Mouse (Mus musculus) embryonic facial prominence, embryonic 13.5 days (tissue): ENCODE measurements at regions not wholly inside any gene's neighbourhood (a gene's known extent, or its start where the extent isn't known, plus 50 kb on each side); places are given as distances from the start of the nearest gene placed in this dataset.
A peak's percentile ranks its signal among the peaks of the same experiment; 100 is the strongest.

Experiments
- ATAC-seq: fragments of 200-750 bp; cut with Nextera tagmentation; 2 replicates; pipeline ENCODE4 v1.8.0; 2017; ENCODE audit warnings: low read depth; ENCODE audit not compliant: insufficient number of reproducible peaks, insufficient read depth, low FRiP score, low TSS enrichment
- H3K27ac ChIP-seq: fragments of 300-500 bp; sonication (generic); 2 replicates; pipeline ENCODE4 v1.5.1; 2015; ENCODE audit warnings: moderate library complexity, mild to moderate bottlenecking, inconsistent platforms
- H3K27me3 ChIP-seq: fragments of 300-500 bp; sonication (generic); 2 replicates; pipeline ENCODE4 v1.6.1; 2015; ENCODE audit warnings: mild to moderate bottlenecking, inconsistent platforms
- H3K36me3 ChIP-seq: fragments of 300-500 bp; sonication (generic); 2 replicates; pipeline ENCODE4 v1.6.1; 2015; ENCODE audit warnings: mild to moderate bottlenecking, inconsistent platforms
- H3K4me1 ChIP-seq: fragments of 300-500 bp; sonication (generic); 2 replicates; pipeline ENCODE4 v1.6.1; 2015; ENCODE audit warnings: inconsistent platforms
- H3K4me2 ChIP-seq: fragments of 300-500 bp; sonication (generic); 2 replicates; pipeline ENCODE4 v1.6.1; 2015; ENCODE audit warnings: moderate library complexity, mild to moderate bottlenecking, inconsistent platforms
- H3K4me3 ChIP-seq: fragments of 300-500 bp; sonication (generic); 2 replicates; pipeline ENCODE4 v1.5.1; 2015; ENCODE audit warnings: mild to moderate bottlenecking, inconsistent platforms
- H3K9ac ChIP-seq: fragments of 300-500 bp; sonication (generic); 2 replicates; pipeline ENCODE4 v1.6.1; 2015; ENCODE audit warnings: mild to moderate bottlenecking, inconsistent platforms
- H3K9me3 ChIP-seq: fragments of 300-500 bp; sonication (generic); 2 replicates; pipeline ENCODE4 v1.6.1; 2016; ENCODE audit warnings: inconsistent platforms
- WGBS: fragments of 180-500 bp; shearing (Covaris S2); methylation state at CpG from one replicate; pipeline ENCODE4 v1.1.7; 2015; ENCODE audit warnings: mixed read lengths; 5-methylcytosine and 5-hydroxymethylcytosine counted together

- H3K9me3 ChIP-seq = no peaks in the 10 kb centered on the region
- no peak overlapping the region for H3K4me2 ChIP-seq
- no peak overlapping the region for H3K4me3 ChIP-seq
- H3K9ac ChIP-seq = no peak overlapping the region
- no peaks in the 10 kb centered on the region for H3K4me1 ChIP-seq
- WGBS = 97% methylated on average over 8 of the region's 8 CpGs
- H3K27ac ChIP-seq = no peak overlapping the region
- H3K36me3 ChIP-seq = no peaks in the 10 kb centered on the region
- H3K27me3 ChIP-seq = no peaks in the 10 kb centered on the region
- no peak for ATAC-seq
These were observed 70.5 kb upstream of the Yae1d1 start for GRCm38 (mm10) chr13:18063677-18064076.

DNA sequence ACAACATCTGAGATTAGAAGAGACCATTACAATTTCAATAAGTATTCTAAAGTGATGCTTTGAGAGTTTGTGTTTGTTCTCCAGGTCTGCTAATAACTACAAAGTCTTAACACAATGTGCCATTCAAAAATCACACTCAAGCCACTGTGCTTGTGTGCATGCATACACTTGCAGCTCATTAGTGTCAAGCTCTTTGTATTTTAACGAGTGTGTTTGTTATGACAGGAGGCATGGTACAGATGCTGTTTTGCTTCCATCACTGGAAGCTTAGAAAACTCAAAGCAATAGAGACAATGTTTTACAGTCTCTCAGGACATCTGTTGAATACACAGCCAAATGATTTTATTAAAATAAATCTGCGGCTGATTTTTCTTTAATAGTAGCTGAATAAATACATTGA, 67.1 kb upstream of the Yae1d1 start:
- H3K4me2 ChIP-seq = no peak overlapping the region
- no peak for ATAC-seq

GRCm38 (mm10) chr13:18057231-18057912, 64.2 kb upstream of the Yae1d1 start:
- WGBS = 26% methylated on average over 8 of the region's 8 CpGs
- peaks cover 4% of the 10 kb centered on the region; the same call in 1 of the 2 replicates for H3K9me3 ChIP-seq
- H3K27me3 ChIP-seq = no peaks in the 10 kb centered on the region
- H3K4me3 ChIP-seq = no peak overlapping the region
- no peaks in the 10 kb centered on the region for H3K36me3 ChIP-seq
- H3K4me1 ChIP-seq = no peaks in the 10 kb centered on the region
- no peak overlapping the region for H3K27ac ChIP-seq
- no peak overlapping the region for H3K4me2 ChIP-seq
- H3K9ac ChIP-seq = no peak overlapping the region
- ATAC-seq = no peak

More for the DNA sequence above, 67.1 kb upstream of the Yae1d1 start:
- no peaks in the 10 kb centered on the region for H3K36me3 ChIP-seq
- H3K27ac ChIP-seq = no peak overlapping the region
- no peak overlapping the region for H3K4me3 ChIP-seq
- no peaks in the 10 kb centered on the region for H3K9me3 ChIP-seq
- WGBS = 79% methylated on average over 2 of the region's 2 CpGs
- H3K4me1 ChIP-seq = no peaks in the 10 kb centered on the region
- no peak overlapping the region for H3K9ac ChIP-seq
- no peaks in the 10 kb centered on the region for H3K27me3 ChIP-seq

GRCm38 (mm10) chr13:18056816-18057215, 63.7 kb upstream of the Yae1d1 start:
- H3K4me3 ChIP-seq = no peak overlapping the region
- no peaks in the 10 kb centered on the region for H3K36me3 ChIP-seq
- H3K9me3 ChIP-seq = peaks cover 4% of the 10 kb centered on the region; the same call in 1 of the 2 replicates
- no peak overlapping the region for H3K27ac ChIP-seq
- ATAC-seq = 0 out of 2 replicates have a peak, but pooled peaks have one; percentile 26
- H3K9ac ChIP-seq = no peak overlapping the region
- H3K4me2 ChIP-seq = no peak overlapping the region
- H3K4me1 ChIP-seq = no peaks in the 10 kb centered on the region
- H3K27me3 ChIP-seq = no peaks in the 10 kb centered on the region
- WGBS = 59% methylated on average over 3 of the region's 3 CpGs

DNA sequence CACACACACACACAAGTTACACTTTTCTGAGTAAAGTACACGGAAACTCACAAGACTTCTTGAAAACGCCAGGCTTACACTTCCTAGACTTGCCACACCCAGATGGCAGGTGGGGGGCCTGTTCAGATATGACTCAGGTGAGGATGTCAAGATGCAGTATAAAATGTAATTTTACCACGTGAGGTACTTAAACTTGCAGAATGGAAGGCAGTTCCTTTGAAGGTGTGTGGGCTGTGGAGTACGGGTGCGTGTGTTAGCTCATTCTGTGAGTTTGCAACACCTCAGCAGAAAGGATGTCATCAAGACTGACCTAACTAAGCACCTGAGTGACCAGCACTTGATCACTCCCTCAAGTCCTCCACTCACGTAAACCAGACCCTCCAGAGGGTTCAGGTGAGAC, 50.0 kb upstream of the Yae1d1 start:
- Histone ChIP-seq H3K9me3 (no peaks in the 10 kb centered on the region), H3K4me2 (no peak overlapping the region), H3K36me3 (no peaks in the 10 kb centered on the region), H3K4me1 (no peaks in the 10 kb centered on the region), H3K4me3 (no peak overlapping the region), H3K27ac (no peak overlapping the region), H3K27me3 (no peaks in the 10 kb centered on the region), H3K9ac (no peak overlapping the region)
- ATAC-seq = no peak
- 88% methylated on average over 6 of the region's 6 CpGs for WGBS
